Mouse (Mus musculus) heart, postnatal 0 days (tissue): Measurements from ENCODE around the gene Cdx4. TPM values are rescaled to one million over a fixed set of nuclear protein-coding genes. Genes with fewer than 3 reads are reported as not detected.

Experiments
- ATAC-seq: fragments of 200-750 bp; cut with Nextera tagmentation; 2 replicates; pipeline ENCODE4 v1.8.0; 2017; ENCODE audit warnings: low read depth, moderate number of reproducible peaks, moderate library complexity; ENCODE audit not compliant: insufficient read depth
- DNase-seq: peaks from one replicate; pipeline ENCODE4 v3.0.0-alpha.2; 2016; ENCODE audit warnings: low spot score
- H3K27ac ChIP-seq: fragments of 300-500 bp; sonication (generic); 2 replicates; pipeline ENCODE4 v1.5.1; 2014; ENCODE audit warnings: low read depth, mild to moderate bottlenecking
- H3K27me3 ChIP-seq: fragments of 300-500 bp; sonication (generic); 2 replicates; pipeline ENCODE4 v1.6.1; 2014; ENCODE audit warnings: low read length, mixed read lengths; ENCODE audit not compliant: control insufficient read depth, insufficient read depth
- H3K36me3 ChIP-seq: fragments of 300-500 bp; sonication (generic); replicated peaks from 2 replicates; pipeline ENCODE4 v1.6.1; 2014; ENCODE audit warnings: low read length, mixed read lengths; ENCODE audit not compliant: control insufficient read depth, insufficient read depth
- H3K4me1 ChIP-seq: fragments of 300-500 bp; sonication (generic); 2 replicates; pipeline ENCODE4 v1.6.1; 2014; ENCODE audit warnings: antibody characterized with exemption; ENCODE audit not compliant: control insufficient read depth, insufficient read depth
- H3K4me2 ChIP-seq: fragments of 300-500 bp; sonication (generic); 2 replicates; pipeline ENCODE4 v1.6.1; 2014; ENCODE audit warnings: low read depth, mild to moderate bottlenecking, low read length, moderate library complexity
- H3K4me3 ChIP-seq: fragments of 300-500 bp; sonication (generic); 2 replicates; pipeline ENCODE4 v1.5.1; 2014; ENCODE audit warnings: low read depth, low read length
- H3K9ac ChIP-seq: fragments of 300-500 bp; sonication (generic); replicated peaks from 2 replicates; pipeline ENCODE4 v1.6.1; 2014; ENCODE audit warnings: low read depth, low read length, mixed read lengths
- H3K9me3 ChIP-seq: fragments of 300-500 bp; sonication (generic); replicated peaks from 2 replicates; pipeline ENCODE4 v1.6.1; 2016; ENCODE audit warnings: low read length; ENCODE audit not compliant: control insufficient read depth
- CTCF ChIP-seq: IDR thresholded peaks from 2 replicates; pipeline ENCODE4 v1.5.1; 2016; ENCODE audit warnings: antibody characterized with exemption, control low read depth, low read depth
- EP300 ChIP-seq: IDR thresholded peaks from 2 replicates; pipeline ENCODE4 v1.6.1; 2016; ENCODE audit warnings: antibody characterized with exemption, low read depth
- WGBS: fragments of 180-500 bp; shearing (Covaris S2); extraction: QIAGEN DNeasy Blood & Tissue Kit; methylation state at CpG from one replicate; pipeline ENCODE4 v1.1.7; 2014; 5-methylcytosine and 5-hydroxymethylcytosine counted together
- polyA plus RNA-seq: library from polyadenylated mRNA; unstranded; fragments of >200 nt; fragmentation: Nextera tagmentation; extraction: Ambion mirVana; gene quantifications from 2 replicates; pipeline ENCODE4 v1.2.1, GENCODE M21; 2015
- total RNA-seq: library from RNA; depleted of rRNA; stranded (reverse); fragments of >200 nt; gene quantifications from 2 replicates; pipeline ENCODE4 v1.2.3, GENCODE M21; 2014; ENCODE audit warnings: low replicate concordance

The Cdx4 gene
- total and polyA plus RNA-seq, 2 experiments from 2014 or later, result not detected

DNA sequence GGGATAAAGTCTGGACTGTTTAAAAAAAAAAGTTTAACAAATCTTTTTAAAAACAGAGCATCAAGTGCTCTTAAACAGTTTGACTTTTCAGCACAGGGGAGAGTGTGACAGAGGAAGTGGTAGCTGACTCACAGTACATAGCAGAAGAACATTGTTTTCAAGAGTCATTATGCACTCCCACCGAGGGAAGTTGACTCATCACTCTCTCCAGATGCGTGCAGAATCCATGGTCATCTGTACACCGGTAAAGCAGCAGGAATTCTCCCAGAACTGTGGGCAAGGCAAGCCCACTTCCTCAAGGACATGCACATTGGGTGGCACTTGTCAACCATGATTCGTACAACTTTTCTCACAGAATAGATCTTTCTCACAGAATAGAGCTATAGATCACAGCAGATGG, 22.3 kb upstream of the Cdx4 start:
- no peak overlapping the region for H3K9ac ChIP-seq
- no peak for DNase-seq
- H3K27ac ChIP-seq, result no peak overlapping the region
- no peaks in the 10 kb centered on the region; the same call in 1 of the 2 replicates for H3K27me3 ChIP-seq
- WGBS, result 60% methylated on average over 4 of the region's 4 CpGs
- H3K4me2 ChIP-seq, result no peak overlapping the region
- no peak for ATAC-seq
- TF ChIP-seq CTCF (no peak), EP300 (no peak)
- no peaks in the 10 kb centered on the region for H3K36me3 ChIP-seq
- H3K4me3 ChIP-seq, result no peak overlapping the region
- H3K4me1 ChIP-seq, result no peaks in the 10 kb centered on the region
- no peaks in the 10 kb centered on the region for H3K9me3 ChIP-seq

DNA sequence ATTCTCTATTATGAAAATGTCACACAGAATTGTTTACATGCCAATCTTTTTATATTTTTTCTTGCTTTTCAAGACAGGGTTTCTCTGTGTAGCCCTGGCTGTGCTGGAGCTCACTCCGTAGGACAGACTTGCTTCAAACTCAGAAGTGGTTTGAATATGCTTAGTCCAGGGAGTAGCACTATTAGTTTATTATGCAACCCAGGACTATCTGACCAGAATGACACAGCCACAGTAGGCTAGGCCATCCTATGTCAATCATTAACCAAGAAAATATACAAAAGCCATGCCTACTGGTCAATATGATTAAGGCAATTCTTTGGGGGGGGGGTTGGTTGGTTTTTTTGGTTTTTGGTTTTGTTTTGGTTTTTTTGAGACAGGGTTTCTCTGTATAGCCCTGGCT, 12.9 kb upstream of the Cdx4 start:
- H3K9me3 ChIP-seq, result no peaks in the 10 kb centered on the region
- H3K4me3 ChIP-seq, result no peak overlapping the region
- H3K27me3 ChIP-seq, result no peaks in the 10 kb centered on the region; the same call in 1 of the 2 replicates
- H3K4me2 ChIP-seq, result no peak overlapping the region
- H3K4me1 ChIP-seq, result no peaks in the 10 kb centered on the region
- ATAC-seq (no peak), DNase-seq (no peak)
- H3K27ac ChIP-seq, result no peak overlapping the region
- no peaks in the 10 kb centered on the region for H3K36me3 ChIP-seq
- 79% methylated on average over 1 of the region's 1 CpGs for WGBS
- no peak overlapping the region for H3K9ac ChIP-seq
- TF ChIP-seq CTCF (no peak), EP300 (no peak)

DNA sequence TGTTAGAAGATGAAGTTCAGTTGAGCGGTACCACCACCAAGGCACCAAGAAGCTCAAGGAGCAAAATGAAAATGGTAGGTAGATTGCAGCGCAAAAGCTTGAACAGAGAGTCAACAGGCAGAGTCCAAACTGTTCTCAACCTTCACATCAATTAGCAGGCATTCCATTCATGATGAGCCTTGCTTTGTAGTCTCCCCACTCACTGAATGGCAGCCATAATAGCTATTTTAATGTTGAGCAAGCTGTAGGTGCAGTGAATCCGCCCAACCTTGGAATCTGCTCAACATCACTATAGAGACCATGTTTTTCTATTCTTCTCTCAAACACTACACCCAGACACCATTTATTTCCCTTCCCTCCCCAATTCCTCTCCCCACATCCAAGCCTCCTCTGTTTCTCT, 9.5 kb upstream of the Cdx4 start:
- DNase-seq (no peak), ATAC-seq (no peak)
- Histone ChIP-seq H3K4me1 (no peaks in the 10 kb centered on the region), H3K9me3 (no peaks in the 10 kb centered on the region), H3K27me3 (peaks cover 5% of the 10 kb centered on the region; the same call in 1 of the 2 replicates), H3K27ac (no peak overlapping the region), H3K4me3 (no peak overlapping the region), H3K36me3 (no peaks in the 10 kb centered on the region), H3K9ac (no peak overlapping the region), H3K4me2 (no peak overlapping the region)
- TF ChIP-seq EP300 (no peak), CTCF (no peak)
- 83% methylated on average over 3 of the region's 3 CpGs for WGBS

DNA sequence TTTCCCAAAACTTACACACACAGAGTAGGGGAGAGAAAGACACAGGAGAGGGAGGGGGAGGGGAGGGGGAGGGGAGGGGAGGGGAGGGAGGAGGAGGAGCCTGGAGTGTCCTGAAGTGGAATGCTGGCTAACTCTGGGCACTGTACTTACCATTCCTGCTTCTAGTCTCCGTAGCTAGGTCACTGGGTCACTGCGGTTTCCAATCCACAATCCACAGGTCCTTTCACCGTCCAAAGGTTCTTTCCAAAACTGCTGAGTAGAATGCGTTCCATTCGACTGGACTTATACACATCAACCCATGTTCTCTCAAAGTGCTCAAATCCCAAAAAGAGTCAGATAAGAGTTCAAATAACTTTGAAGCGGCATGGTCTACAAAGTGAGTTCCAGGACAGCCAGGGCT, 7.1 kb upstream of the Cdx4 start:
- Histone ChIP-seq H3K4me2 (no peak overlapping the region), H3K27ac (no peak overlapping the region), H3K4me3 (no peak overlapping the region), H3K27me3 (peaks cover 14% of the 10 kb centered on the region), H3K9ac (no peak overlapping the region), H3K36me3 (no peaks in the 10 kb centered on the region), H3K4me1 (no peaks in the 10 kb centered on the region), H3K9me3 (no peaks in the 10 kb centered on the region)
- DNase-seq (no peak), ATAC-seq (no peak)
- TF ChIP-seq EP300, result no peak
- TF ChIP-seq CTCF, result no peak
- WGBS, result 69% methylated on average over 6 of the region's 6 CpGs

DNA sequence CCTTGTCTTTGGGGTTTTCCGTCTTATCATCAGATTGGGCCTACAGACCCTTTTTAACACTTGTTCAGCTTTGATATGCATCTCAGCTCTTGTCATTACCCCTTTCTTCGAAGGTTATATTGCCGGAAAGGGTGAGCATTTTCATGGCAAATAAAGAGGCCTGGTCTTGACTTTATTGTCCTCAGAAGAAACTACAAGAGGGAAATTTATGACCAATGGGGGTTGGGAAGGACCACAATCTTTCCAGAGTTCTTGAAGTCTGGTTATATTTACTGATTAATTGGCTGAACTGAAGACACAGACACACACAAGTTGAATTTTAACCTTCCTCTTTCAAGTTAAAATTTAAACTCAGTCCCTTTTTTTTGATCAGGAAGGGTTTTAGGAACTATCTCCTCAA, 4.7 kb downstream of the Cdx4 start:
- Histone ChIP-seq H3K4me2 (no peak overlapping the region), H3K27me3 (peaks cover 51% of the 10 kb centered on the region), H3K9ac (no peak overlapping the region), H3K4me3 (no peak overlapping the region), H3K27ac (no peak overlapping the region), H3K9me3 (no peaks in the 10 kb centered on the region), H3K4me1 (no peaks in the 10 kb centered on the region), H3K36me3 (no peaks in the 10 kb centered on the region)
- WGBS, result 68% methylated on average over 3 of the region's 3 CpGs
- no peak for DNase-seq
- TF ChIP-seq CTCF, result no peak
- TF ChIP-seq EP300, result no peak
- ATAC-seq, result no peak

DNA sequence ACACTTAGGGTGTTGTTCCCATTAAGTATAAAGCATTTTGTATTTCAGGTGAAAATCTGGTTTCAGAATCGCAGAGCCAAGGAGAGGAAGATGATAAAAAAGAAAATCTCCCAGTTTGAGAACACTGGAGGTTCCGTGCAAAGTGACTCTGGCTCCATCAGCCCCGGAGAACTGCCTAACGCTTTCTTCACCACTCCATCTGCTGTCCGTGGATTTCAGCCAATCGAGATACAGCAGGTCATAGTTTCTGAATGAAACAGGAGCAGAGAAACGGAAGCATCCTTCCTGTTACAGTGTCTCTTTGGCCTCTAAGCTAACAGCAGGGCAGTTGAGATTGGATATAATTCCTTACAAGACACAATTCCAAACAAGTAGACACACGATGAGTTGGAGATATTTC, 8.2 kb downstream of the Cdx4 start:
- ATAC-seq (no peak), DNase-seq (no peak)
- Histone ChIP-seq H3K27ac (no peak overlapping the region), H3K9me3 (no peaks in the 10 kb centered on the region), H3K4me1 (no peaks in the 10 kb centered on the region), H3K4me3 (no peak overlapping the region), H3K27me3 (peaks cover 30% of the 10 kb centered on the region; the same call in 1 of the 2 replicates), H3K9ac (no peak overlapping the region), H3K4me2 (no peak overlapping the region), H3K36me3 (no peaks in the 10 kb centered on the region)
- WGBS, result 58% methylated on average over 8 of the region's 8 CpGs
- TF ChIP-seq CTCF (no peak), EP300 (no peak)
